Mouse (Mus musculus) cerebellum, adult 11-12 months (tissue): ENCODE measurements at regions not wholly inside any gene's neighbourhood (a gene's known extent, or its start where the extent isn't known, plus 50 kb on each side); places are given as distances from the start of the nearest gene placed in this dataset.

Experiments used
- DNase-seq: peaks from one replicate; pipeline ENCODE4 v3.0.0; 2022

GRCm38 (mm10) chr9:22937686-22938391 is 285.0 kb upstream of the Bmper start:
- DNase-seq: no peak

- DNase-seq: no peak
Measured at GRCm38 (mm10) chr9:22944992-22945391, 277.9 kb upstream of the Bmper start.

- DNase-seq: no peak
Measured at GRCm38 (mm10) chr9:22945426-22945955, 277.4 kb upstream of the Bmper start.

GRCm38 (mm10) chr9:22952571-22953442 is 270.1 kb upstream of the Bmper start:
- DNase-seq: no peak

GRCm38 (mm10) chr9:22962269-22962815 is 260.5 kb upstream of the Bmper start:
- no peak for DNase-seq

- no peak for DNase-seq
Measured at GRCm38 (mm10) chr9:22971312-22971711, 251.6 kb upstream of the Bmper start.

GRCm38 (mm10) chr9:22976748-22977147 is 246.1 kb upstream of the Bmper start:
- DNase-seq: no peak

- no peak for DNase-seq
Measured at GRCm38 (mm10) chr9:22979627-22980026, 243.2 kb upstream of the Bmper start.

- DNase-seq: no peak
Measured at GRCm38 (mm10) chr9:22989508-22989907, 233.4 kb upstream of the Bmper start.

- DNase-seq: no peak
Measured at GRCm38 (mm10) chr9:22993531-22993930, 229.3 kb upstream of the Bmper start.

- DNase-seq: no peak
Measured at GRCm38 (mm10) chr9:22995564-22995963, 227.3 kb upstream of the Bmper start.

GRCm38 (mm10) chr9:22998306-22998705 is 224.6 kb upstream of the Bmper start:
- DNase-seq: no peak

- DNase-seq: no peak
Measured at GRCm38 (mm10) chr9:22999181-22999580, 223.7 kb upstream of the Bmper start.

GRCm38 (mm10) chr9:23000200-23000599 is 222.7 kb upstream of the Bmper start:
- no peak for DNase-seq

- no peak for DNase-seq
Measured at GRCm38 (mm10) chr9:23003195-23004061, 219.4 kb upstream of the Bmper start.

- DNase-seq: no peak
Measured at GRCm38 (mm10) chr9:23005005-23005404, 217.9 kb upstream of the Bmper start.

GRCm38 (mm10) chr9:23009462-23010183 is 213.3 kb upstream of the Bmper start:
- DNase-seq: no peak

GRCm38 (mm10) chr9:23011316-23011959 is 211.4 kb upstream of the Bmper start:
- DNase-seq: no peak

GRCm38 (mm10) chr9:23012130-23012529 is 210.7 kb upstream of the Bmper start:
- no peak for DNase-seq

GRCm38 (mm10) chr9:23016733-23017132 is 206.1 kb upstream of the Bmper start:
- no peak for DNase-seq

GRCm38 (mm10) chr9:23024061-23024460 is 198.8 kb upstream of the Bmper start:
- no peak for DNase-seq
